Mouse (Mus musculus) heart, postnatal 4 days (tissue): ENCODE data around the gene Wdr44. TPM values are rescaled to one million over a fixed set of nuclear protein-coding genes. Genes with fewer than 3 reads are reported as not detected.
"Not testable (repeated sequence)": the region's sequence is repeated elsewhere in the genome, so short reads cannot be mapped to it uniquely, and the experiment has no call there.

Experiments
- DNase-seq: peaks from one replicate; pipeline ENCODE4 v3.0.0; 2021
- total RNA-seq, 2 experiments: library from RNA; stranded (reverse); gene quantifications; 2 replicates each; pipeline ENCODE4 v1.2.3; 2021

Gene Wdr44
- total RNA-seq: 10 to 100 TPM; 10.6 to 11.9 TPM

DNA sequence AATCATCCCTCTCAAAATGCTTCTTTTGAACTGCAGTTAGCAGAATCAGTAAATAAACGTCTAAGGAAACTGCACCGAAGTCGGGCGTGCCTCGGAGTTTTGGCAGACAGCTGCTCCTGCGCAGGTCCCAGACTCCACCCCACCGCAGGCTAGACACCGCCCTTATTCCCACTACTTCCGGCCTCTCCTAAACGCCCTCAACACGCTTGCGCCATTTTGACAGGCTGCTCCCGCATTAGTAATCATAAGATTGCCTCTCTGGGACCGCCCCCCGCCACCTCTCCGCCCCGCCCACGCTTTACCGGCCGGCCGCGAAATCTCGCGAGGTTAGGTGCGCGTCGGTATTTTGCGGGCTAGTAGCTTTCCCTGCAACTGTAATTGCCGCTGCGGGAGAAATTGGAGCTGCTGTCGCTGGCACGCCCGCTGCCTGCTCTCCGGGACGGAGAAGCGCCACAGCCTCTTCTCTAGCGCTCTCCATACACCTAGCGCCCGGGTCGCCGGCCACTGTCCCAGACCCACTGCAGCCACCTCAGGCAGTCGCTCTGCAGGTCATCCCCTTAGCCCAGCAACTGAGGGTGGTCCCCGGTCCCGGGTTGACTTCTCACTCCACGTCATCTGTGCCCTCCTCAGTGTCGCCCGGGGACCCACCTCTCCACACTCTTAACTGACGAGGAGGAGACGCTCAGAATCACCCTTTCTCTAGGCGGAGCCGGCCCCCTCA is at the start of gene Wdr44:
Gene Wdr44, plus strand, starts transcription at position 330 of the 721 bp plus-strand sequence.
- DNase-seq: peak; percentile 96

DNA sequence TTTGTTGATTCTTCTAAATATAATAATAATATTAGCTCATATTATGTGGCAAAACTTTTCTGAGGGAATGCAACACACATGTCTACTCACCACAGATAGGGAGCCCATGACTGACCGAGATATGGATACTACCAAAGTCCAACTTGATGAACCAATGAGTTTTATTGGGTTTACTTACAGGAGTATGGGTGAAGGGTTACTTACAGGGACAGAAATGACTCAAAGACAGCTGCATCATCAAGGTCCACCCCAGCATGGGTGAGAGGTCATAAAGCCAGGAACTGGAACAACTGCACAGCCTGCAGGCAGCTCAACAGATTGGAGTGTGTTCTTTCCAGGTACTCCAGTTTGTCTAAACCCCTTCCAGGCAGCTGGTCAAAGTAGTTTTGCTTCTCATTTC is 44.5 kb upstream of the Wdr44 start:
- DNase-seq: no peak

DNA sequence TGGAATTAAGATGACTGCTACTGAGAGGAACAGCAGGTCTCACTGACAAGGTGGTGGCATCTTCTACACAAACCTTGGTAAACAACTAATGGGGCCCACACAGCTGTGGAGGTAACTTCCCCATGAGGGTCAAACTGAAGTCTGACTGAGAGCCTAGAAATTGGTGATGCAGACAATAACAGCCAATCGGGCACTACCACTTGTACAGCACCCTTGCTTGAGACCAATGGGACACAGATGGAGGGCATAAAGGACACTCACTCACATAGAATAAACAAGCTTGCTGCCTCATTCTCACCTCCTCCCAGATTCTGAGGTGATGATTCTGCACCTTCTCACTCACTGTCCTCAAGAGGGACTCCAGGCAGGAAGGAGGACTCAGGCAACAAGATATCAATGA is 30.6 kb upstream of the Wdr44 start:
- no peak for DNase-seq

DNA sequence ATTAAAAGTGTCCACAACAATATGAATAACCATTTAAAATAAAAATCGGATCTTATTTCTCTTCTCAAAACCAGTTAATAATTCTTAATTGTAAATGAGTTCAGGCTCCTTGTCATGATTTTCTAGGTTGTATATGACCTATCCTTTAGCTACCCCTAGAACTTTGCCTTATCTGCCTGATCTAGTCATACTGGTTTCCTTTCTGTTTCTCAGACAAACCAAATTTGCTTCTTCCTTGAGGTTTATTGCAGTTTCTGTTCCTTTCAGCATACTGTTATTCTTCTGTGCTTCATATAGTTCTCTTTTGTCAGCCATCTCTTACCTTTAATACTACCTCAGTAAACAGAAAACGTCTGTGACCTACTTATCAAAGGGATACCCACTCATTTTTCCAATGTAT is 19.7 kb upstream of the Wdr44 start:
- no peak for DNase-seq

DNA sequence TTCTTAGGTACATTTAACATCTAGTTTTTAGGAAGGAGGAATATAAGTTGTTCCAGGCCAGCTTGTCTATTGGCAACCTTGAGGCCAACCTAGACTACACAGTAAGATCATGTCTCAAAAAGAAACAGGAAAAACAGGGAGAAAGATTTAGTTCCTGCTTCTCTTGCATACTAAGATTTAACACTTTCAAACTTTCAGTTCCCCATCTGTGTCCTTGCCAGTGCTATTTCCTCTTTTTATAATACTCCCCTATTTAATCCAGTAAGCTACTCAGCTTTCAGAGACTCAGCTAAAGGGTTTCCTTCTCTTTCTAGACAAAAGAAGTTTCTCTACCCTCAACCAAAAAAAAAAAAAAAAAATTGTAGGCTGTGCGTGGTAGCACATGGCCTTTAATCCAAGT is 17.4 kb upstream of the Wdr44 start:
- no peak for DNase-seq

DNA sequence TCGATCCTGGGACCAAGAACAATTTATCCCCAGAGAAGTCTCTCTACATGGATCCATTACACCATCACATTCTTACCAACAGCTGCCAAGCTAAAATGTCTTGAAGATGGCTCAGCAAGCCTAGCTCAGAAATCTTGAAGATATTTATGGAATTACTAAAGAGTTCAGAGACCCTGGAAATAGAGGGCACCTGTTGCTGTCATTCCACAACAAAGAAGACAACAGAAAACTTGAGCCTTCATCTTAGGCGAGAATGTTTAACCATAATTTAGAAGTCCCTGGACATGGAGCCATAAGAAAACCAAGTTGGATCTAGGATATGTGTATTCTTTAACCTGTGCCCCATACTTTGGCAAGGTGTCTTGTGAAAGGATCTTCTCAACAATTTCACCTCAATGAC is 16.3 kb upstream of the Wdr44 start:
- DNase-seq: no peak

DNA sequence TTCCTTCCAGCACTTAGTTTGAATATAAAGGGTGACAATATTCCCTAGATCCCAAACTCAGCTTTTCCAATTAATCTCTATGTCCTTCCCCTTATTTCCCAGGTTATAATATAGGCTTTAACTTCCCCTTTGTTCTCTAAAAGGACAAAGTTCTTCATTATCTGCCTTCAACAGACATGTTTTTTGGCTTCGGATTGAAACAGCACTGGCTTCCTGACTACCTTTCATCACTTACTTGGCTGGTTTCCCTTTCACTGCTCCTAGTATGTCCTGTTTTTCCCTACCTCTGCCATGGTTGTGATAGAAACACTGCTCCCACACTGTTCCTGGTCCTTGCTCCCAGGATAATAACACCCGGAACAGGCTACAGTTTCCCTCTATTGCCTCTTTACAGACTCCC is 15.3 kb upstream of the Wdr44 start:
- DNase-seq: no peak

DNA sequence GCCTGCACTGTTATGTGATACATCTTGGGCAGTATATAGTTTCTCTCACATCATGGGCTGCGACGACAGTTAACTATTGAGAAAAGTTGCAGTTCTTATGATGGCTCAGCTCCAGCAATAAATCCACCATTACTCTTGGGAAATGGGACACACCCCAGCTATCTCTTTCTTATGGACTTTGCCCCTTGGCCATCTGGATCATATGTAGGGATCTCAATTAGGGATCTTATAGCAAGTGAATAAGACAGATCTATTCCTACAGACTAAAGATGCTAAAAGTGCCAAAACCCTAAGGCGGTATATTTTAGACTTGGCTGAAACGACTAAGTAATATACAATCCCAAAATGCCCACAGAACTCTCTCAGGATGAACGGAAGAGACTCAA is 522 bp upstream of the Wdr44 start:
- no peak for DNase-seq

DNA sequence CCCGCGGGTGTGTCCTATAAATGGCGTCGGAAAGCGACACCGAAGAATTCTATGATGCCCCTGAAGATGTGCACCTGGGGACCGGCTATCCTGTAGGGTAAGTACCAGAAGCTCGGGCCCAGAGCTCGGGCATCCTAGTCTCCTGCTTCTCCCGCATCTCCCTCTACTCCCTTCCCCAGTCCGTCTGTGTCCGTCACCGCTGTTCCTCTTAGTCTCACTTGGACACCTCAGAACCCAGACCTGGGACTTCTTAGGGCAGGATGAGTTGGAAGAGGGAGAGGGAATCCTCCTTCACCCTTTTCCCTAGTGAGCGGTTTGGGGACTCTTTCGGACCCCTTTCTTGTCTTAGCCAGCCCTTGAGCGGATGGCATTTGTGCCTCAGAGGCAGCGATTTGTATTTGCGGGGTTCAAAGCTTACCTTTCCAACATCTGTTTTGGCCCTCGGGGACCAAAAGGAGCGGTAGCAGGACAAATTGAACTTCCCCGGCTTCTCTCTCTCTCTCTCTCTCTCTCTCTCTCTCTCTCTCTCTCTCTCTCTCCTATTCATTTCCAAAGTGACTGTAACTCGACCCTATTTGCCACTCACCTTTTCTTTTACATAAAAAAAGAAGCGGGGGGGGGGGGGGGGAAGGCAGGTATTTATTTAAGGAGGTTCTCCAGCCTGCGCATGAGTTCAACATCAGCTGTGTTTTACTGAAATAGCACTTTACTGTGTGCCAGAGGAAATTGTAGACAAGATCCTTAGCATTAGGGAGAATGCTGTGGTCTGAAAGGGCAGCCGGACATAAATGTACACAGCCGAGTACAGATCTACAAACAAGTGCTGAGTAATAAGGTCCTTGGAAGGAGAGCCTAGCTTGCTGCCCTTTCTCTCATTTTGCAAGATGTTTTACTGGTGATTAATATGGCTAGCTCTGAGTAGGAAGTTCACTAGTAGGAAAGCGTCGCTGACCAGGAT is 871 bp downstream of the Wdr44 start:
- no peak for DNase-seq

DNA sequence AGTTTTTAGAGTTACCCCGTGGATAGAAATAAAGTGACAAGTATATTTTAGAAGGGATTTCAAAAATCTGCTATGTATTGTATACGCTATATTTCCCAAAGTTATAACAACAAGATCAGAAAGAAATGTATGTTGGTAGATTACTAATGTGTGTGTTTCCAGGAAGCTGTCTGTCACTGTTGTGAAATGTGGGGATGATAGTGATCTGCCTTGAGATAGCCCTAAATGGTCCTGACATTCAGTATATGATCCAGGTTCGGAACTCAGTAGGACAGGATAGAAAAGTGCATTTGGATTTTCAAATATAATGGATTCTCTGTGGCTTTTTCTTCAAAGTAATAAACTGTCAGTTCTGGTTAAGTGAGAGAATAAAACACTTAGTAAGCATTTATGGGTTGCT is 1.7 kb downstream of the Wdr44 start:
- no peak for DNase-seq

DNA sequence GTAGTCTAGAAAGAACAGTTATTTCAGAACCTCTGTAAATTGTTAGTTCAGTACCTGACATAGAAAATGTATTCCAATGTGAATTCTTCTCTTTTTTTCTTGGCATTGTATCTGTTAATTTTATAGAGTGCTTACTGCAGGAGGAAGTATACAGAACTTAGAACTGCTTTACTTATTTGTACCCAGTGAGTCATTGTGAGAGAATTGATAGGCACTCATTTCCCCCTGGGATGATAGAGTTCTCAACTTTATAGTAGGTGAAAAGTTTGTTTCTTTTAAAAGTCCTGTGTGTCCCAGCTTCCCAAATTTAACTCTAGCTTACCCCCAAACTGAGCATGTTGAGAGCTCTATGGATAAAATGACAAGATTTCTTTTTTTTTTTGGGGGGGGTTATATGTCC is 2.3 kb downstream of the Wdr44 start:
- no peak for DNase-seq

DNA sequence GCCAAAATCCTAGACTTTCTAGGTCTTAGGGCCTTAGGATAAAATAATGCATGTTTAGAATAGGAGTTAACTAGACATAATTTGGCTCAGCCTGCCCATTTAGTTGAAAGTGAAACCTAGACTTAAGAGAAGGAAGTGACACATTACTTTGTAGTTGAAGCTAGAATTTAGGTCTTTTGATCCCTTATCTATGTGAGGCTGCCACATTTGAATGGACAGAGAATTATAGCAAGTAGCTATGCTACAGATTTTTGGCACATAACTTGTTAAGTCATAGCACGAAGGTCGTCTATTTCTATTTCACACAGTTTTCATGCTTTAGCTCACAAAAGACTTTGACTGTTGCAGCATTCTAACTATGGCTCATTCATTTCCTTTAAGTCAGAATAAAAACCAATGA is 4.5 kb downstream of the Wdr44 start:
- no peak for DNase-seq

DNA sequence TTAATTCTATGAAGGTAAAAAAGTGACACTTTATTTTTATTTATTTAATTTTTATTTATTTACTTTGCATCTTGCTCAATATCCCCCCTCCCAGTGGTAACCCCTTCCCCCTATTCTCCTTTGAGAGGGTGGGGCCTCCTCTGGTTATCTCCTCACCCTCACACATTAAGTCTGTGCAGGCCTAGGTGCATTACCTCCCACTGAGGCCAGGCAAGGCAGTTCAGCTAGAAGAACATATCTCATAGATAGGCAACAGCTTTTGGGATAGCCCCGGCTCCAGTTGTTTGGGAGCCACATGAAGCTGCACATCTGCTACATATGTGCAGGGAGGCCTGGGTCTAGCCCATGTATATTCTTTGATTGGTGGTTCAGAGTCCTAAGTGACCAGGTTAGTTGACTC is 6.2 kb downstream of the Wdr44 start:
- DNase-seq: no peak

DNA sequence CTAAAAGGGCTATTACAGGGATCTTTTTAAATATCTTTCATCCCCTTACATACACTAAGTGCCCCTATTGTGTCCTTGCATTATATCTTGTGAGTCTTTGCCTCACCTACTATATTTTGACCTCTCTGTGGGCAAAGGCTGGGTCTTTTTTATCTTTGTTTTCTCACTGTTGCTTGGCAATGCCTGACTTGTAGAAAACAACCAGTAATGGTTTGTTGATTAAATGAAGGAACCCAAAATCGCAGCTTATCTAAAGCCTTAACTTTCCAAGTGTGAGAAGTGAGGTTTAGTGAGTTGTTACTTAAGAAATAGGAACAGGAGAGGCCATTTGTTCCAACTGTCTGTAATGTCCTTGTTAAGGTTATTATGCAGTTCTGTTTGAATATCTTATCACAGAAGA is 24.4 kb downstream of the Wdr44 start:
- no peak for DNase-seq

DNA sequence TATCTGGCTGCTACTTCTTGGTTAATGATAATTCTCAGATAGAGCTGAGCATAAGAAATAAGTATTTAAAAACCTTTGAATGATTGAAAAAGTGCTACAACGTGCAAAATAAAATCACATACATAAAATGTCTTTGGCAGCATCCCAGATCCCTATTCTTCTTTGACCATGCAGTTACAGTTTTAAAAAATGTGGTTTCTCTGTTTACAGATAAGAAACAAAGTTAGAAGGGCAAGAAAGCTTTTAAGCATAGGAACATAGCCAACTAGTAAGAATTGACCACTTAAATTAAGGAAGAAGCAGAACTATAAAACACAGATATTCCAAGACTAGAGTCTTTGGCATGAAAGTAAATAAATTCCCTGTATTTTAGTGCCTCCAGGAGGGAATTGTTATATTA is 34.6 kb downstream of the Wdr44 start:
- DNase-seq: no peak

DNA sequence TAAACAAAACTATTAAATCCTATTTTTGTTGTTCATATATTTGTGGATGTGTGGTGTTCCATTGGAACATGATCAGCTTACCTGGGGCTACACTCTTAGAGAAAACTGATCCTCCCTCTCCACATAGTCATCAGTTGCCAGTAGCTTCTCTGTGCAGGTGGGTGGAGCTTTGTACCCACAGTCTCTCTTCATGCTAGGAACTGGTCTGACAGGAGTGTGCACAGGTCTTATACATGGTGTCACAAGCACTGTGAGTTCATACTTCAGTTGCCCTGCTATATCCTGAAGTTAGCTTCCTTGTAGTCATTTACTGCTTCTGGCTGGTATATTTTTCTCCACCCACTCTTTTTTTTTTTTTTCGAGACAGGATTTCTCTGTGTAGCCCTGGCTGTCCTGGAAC is 61.8 kb downstream of the Wdr44 start:
- DNase-seq: no peak

DNA sequence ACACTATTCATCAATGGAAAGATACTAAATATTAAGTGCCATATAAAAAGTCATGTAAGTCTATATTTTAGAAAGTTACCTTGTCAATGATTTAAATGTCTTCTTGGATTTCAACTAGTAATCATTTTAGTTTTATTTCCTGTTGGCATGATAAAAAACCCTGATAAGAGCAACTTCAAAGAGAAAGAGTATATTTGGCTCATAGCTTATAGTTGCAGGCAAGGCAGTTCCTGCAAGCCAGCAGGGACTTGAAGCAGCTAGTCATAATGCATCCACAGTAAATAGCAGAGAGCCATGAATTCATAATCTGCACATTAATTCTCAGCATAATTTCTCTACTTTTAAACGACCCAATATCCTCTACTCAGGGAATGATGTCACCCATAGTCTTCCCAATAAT is 75.0 kb downstream of the Wdr44 start:
- no peak for DNase-seq

DNA sequence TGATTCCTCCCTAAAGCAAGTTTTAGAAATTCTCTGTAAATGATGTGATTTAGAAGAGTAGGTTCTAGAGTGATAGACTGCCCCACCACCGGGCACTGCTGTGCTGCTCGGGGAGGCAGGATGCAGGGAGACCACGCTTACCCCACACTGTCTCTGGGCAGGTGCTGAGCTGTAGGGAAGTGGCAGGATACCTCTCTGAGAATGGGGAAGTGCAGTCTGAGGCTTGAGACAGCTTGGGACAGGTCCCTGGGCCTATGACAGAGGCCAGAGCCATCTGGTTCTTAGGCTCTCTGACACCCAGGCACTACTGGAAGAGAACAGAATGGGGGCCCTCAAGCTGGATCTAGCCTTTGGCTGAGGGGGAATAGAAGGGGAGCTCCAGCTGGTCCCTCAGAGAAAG is 114.3 kb downstream of the Wdr44 start:
- DNase-seq: no peak

DNA sequence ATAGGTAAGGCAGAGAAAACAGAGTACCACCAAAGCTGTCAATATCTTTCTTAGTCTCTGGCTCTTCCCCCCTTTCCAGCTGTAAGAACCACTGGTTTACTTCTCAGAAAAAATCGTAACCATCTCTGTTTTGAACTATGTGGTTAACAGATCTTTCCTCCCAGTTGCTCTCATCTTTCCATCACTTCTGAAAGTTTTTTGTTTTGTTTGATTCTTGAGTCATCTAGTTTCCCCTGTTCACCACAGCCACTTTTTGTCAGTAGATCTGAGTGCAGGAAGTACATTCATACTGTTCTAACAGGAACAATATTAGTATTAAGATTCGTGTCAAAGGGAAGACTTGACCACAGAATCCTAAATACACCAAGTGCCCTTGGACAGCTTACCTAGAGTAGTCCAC is 117.5 kb downstream of the Wdr44 start:
- DNase-seq: no peak

DNA sequence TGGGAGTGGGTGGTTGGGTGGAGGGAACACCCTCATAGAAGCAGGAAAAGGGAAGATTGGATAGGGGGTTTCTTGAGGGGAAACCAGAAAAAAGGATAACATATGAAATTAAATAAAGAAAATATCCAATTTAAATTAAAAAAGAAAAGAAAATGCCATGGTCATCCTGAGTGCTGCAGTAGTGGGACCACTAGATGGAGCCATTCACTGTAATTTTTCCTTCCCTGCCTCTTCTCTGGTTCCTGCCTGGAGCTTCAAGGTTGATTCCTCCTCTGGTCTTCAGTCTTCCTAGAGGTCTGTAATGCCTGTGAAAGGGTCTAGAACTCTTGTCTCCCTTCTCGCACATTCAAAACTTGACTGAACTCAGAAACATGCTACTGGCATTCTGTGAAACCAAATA is 120.4 kb downstream of the Wdr44 start:
- not testable (repeated sequence) for DNase-seq

DNA sequence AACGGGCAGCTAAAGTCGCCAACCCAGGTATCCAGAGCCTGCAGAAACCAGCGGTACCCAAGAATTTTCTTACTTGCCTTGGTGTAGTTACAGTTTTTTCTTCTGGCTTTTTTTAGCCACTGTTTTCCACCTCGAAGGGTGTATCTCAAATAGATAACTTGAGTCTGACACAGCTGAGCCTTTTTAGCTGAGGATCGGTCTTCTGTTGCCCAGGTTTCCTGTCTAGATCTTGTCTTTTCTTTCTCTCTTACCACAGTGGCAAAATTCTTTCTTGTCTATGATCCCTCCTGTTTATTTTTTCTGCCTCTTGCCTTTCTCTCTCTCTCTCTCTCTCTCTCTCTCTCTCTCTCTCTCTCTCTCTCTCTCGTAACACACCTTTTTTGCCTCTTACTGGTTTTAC is 130.0 kb downstream of the Wdr44 start:
- not testable (repeated sequence) for DNase-seq

DNA sequence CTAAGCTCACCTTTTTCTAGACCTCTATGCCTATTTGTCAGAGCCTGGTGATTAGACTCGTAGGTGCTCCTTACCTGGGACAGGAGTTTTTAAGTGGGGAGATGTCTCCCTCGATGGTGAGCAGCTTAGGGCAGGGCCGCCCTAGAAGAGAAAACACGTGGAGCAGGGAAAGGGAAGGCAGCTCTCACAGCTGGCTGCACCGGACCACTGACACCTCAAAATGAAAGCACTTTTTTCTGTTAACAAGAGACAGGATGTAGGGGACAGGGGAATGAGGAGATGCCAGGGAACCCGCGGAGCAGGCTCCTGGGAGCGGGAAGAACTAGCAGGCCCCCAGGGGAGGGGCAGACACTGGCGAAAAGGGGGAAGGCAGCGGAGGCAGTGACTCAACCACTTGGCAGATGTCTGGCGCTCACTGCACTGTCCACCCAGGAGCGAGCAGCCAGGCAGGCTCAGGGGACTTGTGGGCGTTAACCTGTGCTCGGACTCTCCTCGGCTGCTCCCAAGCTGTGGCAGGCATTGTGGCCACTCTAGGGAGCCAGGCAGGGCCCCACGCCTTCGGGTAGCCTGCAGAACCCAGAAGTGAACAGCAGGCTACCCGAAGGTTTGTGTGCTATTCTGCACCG is 130.7 kb downstream of the Wdr44 start:
- peak; percentile 11 for DNase-seq

DNA sequence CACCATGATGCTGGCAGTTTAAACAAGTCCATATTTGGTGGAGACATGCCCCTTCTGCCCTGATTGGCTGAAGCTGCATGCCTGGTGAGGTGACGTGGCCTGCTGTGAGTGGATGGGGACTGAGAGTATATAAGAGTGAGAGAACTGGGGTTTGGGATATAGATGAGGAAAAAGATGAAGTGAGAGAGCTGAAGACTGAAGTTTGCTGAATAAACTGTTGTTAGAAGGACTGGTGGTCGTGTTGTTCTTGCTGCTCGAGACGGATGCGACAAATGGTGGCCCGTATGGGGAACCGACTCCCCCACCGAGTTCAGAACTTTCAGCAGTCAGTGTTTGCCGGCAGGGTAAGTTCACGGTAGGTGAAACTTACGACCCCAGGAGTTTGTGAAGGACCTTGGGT is 140.9 kb downstream of the Wdr44 start:
- not testable (repeated sequence) for DNase-seq

DNA sequence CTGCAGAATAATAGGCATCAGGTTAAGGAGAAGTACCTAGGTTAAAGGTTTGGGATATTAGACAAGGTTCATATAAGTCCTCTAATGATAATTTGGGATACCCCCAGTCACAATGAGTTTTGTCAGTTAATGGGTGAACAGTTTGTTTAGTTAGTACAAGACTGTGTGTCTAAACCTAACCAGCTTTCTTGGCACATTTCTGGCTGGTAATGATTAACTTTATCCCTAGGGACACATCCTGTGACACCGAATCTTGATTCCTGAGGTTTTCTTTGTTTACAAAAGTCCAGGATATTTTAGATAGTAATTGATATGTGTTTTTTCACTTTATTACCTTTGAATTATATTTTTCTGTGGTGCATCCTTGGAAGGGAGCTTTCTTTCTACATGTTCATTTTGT is 148.1 kb downstream of the Wdr44 start:
- DNase-seq: no peak
